Mouse (Mus musculus) bone marrow, adult 2 months (tissue): Measurements from ENCODE around the gene Znrf2.

Experiments
- CTCF ChIP-seq: fragments of 200-500 bp; IDR thresholded peaks from 2 replicates; pipeline ENCODE4 v1.5.1; 2011; ENCODE audit warnings: low read length, control low read depth; ENCODE audit not compliant: control insufficient read depth, insufficient read depth
- POLR2A ChIP-seq: fragments of 200-500 bp; IDR thresholded peaks from 2 replicates; pipeline ENCODE4 v1.6.1; 2011; ENCODE audit warnings: low read depth, mild to moderate bottlenecking, control low read depth, low read length, borderline replicate concordance; ENCODE audit not compliant: control insufficient read depth

- no peak for TF ChIP-seq CTCF
- TF ChIP-seq POLR2A = no peak
Observed at GRCm38 (mm10) chr6:54925736-54926440, 109.2 kb downstream of the Znrf2 start.
